Mouse (Mus musculus) ES-Bruce4 (cell line): ENCODE results near the gene Klf4.
A peak's percentile ranks its signal among the peaks of the same experiment; 100 is the strongest.

Experiments
- CTCF ChIP-seq: IDR thresholded peaks from one replicate; pipeline ENCODE4 v1.8.1; 2011; ENCODE audit warnings: low read depth, low read length
- EP300 ChIP-seq: IDR thresholded peaks from 2 replicates; pipeline ENCODE4 v1.6.1; 2011; ENCODE audit warnings: low read depth, low read length; ENCODE audit not compliant: insufficient read depth
- POLR2A ChIP-seq: IDR thresholded peaks from one replicate; pipeline ENCODE4 v1.8.1; 2011; ENCODE audit warnings: low read length; ENCODE audit not compliant: insufficient read depth

DNA sequence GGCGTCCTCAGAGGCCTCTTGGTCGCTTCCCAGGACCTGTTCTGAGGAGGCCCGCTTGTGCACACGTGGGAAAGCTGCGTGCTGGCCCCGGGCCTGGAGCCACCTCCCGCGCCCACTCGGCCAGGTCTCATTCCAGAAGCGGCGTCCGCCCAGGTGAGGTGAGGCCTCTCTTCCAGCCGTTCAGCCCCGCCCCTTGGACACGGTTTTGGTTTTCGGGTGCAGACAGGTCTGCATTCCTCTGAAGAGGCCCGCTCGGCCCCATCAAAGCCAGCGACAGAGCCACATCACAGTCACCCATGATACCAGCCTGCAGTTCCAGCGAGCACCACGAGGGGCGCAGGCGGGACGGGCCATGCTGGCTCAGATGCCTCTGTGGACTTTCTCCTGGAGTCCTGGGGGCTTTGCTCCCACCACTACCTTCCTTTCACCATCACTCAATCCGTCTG, 51.9 kb downstream of the Klf4 start:
- TF ChIP-seq CTCF (peak; percentile 90), POLR2A (no peak), EP300 (peak; percentile 69; the same call in 1 of the 2 replicates)
